Mouse (Mus musculus): ENCODE results near the gene Vsig8. TPM values are rescaled to one million over a fixed set of nuclear protein-coding genes. Genes with fewer than 3 reads are reported as not detected.

Gene Vsig8
- polyA plus RNA-seq, 1 experiment, result not detected

GRCm38 (mm10) chr1:172540283-172540820 is 15.4 kb upstream of the Vsig8 start:
- 49% methylated on average over 11 of the region's 11 CpGs for WGBS
- TF ChIP-seq CTCF (IDR thresholded peaks at IDR 0.05; ENCODE audit: insufficient read depth, low read depth, low read length) (no peak), POLR2A (IDR thresholded peaks at IDR 0.05; ENCODE audit: insufficient read depth, low read depth, low read length) (no peak)
- Histone ChIP-seq H3K4me1 (ENCODE audit: control insufficient read depth, insufficient read depth, low read length) (peaks cover 11% of the 10 kb centered on the region; the same call in 1 of the 2 replicates), H3K4me3 (ENCODE audit: insufficient read depth, low read depth, low read length) (no peak overlapping the region), H3K27ac (ENCODE audit: insufficient read depth, low read depth, low read length) (no peak overlapping the region)

GRCm38 (mm10) chr1:172546062-172546461 is 9.7 kb upstream of the Vsig8 start:
- 85% methylated on average over 4 of the region's 4 CpGs for WGBS
- Histone ChIP-seq H3K27ac (ENCODE audit: insufficient read depth, low read depth, low read length) (no peak overlapping the region), H3K4me3 (ENCODE audit: insufficient read depth, low read depth, low read length) (no peak overlapping the region), H3K4me1 (ENCODE audit: control insufficient read depth, insufficient read depth, low read length) (peaks cover 13% of the 10 kb centered on the region)
- TF ChIP-seq POLR2A (IDR thresholded peaks at IDR 0.05; ENCODE audit: insufficient read depth, low read depth, low read length) (no peak), CTCF (IDR thresholded peaks at IDR 0.05; ENCODE audit: insufficient read depth, low read depth, low read length) (no peak)

- no peak for TF ChIP-seq POLR2A (IDR thresholded peaks at IDR 0.05; ENCODE audit: insufficient read depth, low read depth, low read length)
- TF ChIP-seq CTCF (IDR thresholded peaks at IDR 0.05; ENCODE audit: insufficient read depth, low read depth, low read length), result no peak
Measured at GRCm38 (mm10) chr1:172548501-172548900, 7.2 kb upstream of the Vsig8 start.

GRCm38 (mm10) chr1:172549314-172549713 is 6.4 kb upstream of the Vsig8 start:
- Histone ChIP-seq H3K27ac (ENCODE audit: insufficient read depth, low read depth, low read length) (no peak overlapping the region), H3K4me3 (ENCODE audit: insufficient read depth, low read depth, low read length) (no peak overlapping the region), H3K4me1 (ENCODE audit: control insufficient read depth, insufficient read depth, low read length) (peaks cover 11% of the 10 kb centered on the region)
- WGBS, result 52% methylated on average over 2 of the region's 2 CpGs
- TF ChIP-seq POLR2A (IDR thresholded peaks at IDR 0.05; ENCODE audit: insufficient read depth, low read depth, low read length), result no peak

More at GRCm38 (mm10) chr1:172548501-172548900, 7.2 kb upstream of the Vsig8 start:
- Histone ChIP-seq H3K4me3 (ENCODE audit: insufficient read depth, low read depth, low read length) (no peak overlapping the region), H3K4me1 (ENCODE audit: control insufficient read depth, insufficient read depth, low read length) (peaks cover 11% of the 10 kb centered on the region), H3K27ac (ENCODE audit: insufficient read depth, low read depth, low read length) (no peak overlapping the region)
- 81% methylated on average over 7 of the region's 7 CpGs for WGBS

GRCm38 (mm10) chr1:172549717-172550116 is 6.0 kb upstream of the Vsig8 start:
- 28% methylated on average over 8 of the region's 8 CpGs for WGBS
- no peak overlapping the region for H3K27ac ChIP-seq (ENCODE audit: insufficient read depth, low read depth, low read length)
- TF ChIP-seq CTCF (IDR thresholded peaks at IDR 0.05; ENCODE audit: insufficient read depth, low read depth, low read length) (no peak), POLR2A (IDR thresholded peaks at IDR 0.05; ENCODE audit: insufficient read depth, low read depth, low read length) (no peak)

GRCm38 (mm10) chr1:172550551-172550951 is 5.2 kb upstream of the Vsig8 start:
- WGBS, result 15% methylated on average over 8 of the region's 8 CpGs
- H3K4me1 ChIP-seq (ENCODE audit: control insufficient read depth, insufficient read depth, low read length), result peaks cover 11% of the 10 kb centered on the region
- TF ChIP-seq CTCF (IDR thresholded peaks at IDR 0.05; ENCODE audit: insufficient read depth, low read depth, low read length) (no peak), POLR2A (IDR thresholded peaks at IDR 0.05; ENCODE audit: insufficient read depth, low read depth, low read length) (no peak)
- peak overlapping the region; percentile 24 for H3K4me3 ChIP-seq (ENCODE audit: insufficient read depth, low read depth, low read length)
- H3K27ac ChIP-seq (ENCODE audit: insufficient read depth, low read depth, low read length), result no peak overlapping the region

More at GRCm38 (mm10) chr1:172549717-172550116, 6.0 kb upstream of the Vsig8 start:
- Histone ChIP-seq H3K4me3 (ENCODE audit: insufficient read depth, low read depth, low read length) (0 out of 2 replicates have a peak overlapping the region, but pooled peaks have one; percentile 24), H3K4me1 (ENCODE audit: control insufficient read depth, insufficient read depth, low read length) (peaks cover 11% of the 10 kb centered on the region)

- no peak for TF ChIP-seq CTCF (IDR thresholded peaks at IDR 0.05; ENCODE audit: insufficient read depth, low read depth, low read length)
- no peak for TF ChIP-seq POLR2A (IDR thresholded peaks at IDR 0.05; ENCODE audit: insufficient read depth, low read depth, low read length)
- Histone ChIP-seq H3K27ac (ENCODE audit: insufficient read depth, low read depth, low read length) (no peak overlapping the region), H3K4me1 (ENCODE audit: control insufficient read depth, insufficient read depth, low read length) (peaks cover 11% of the 10 kb centered on the region), H3K4me3 (ENCODE audit: insufficient read depth, low read depth, low read length) (no peak overlapping the region)
- WGBS, result 64% methylated on average over 7 of the region's 7 CpGs
Measured at GRCm38 (mm10) chr1:172551009-172551408, 4.7 kb upstream of the Vsig8 start.

- 64% methylated on average over 1 of the region's 1 CpGs for whole genome bisulfite sequencing
- H3K4me3 ChIP-seq (ENCODE audit: insufficient read depth, low read depth, low read length), result no peak overlapping the region
- no peak overlapping the region for H3K27ac ChIP-seq (ENCODE audit: insufficient read depth, low read depth, low read length)
- peaks cover 11% of the 10 kb centered on the region for H3K4me1 ChIP-seq (ENCODE audit: control insufficient read depth, insufficient read depth, low read length)
- no peak for TF ChIP-seq POLR2A (IDR thresholded peaks at IDR 0.05; ENCODE audit: insufficient read depth, low read depth, low read length)
- TF ChIP-seq CTCF (IDR thresholded peaks at IDR 0.05; ENCODE audit: insufficient read depth, low read depth, low read length), result no peak
Measured at GRCm38 (mm10) chr1:172552623-172553022, 3.1 kb upstream of the Vsig8 start.

- under 1% methylated on average over 66 of the region's 66 CpGs for WGBS
- TF ChIP-seq CTCF (IDR thresholded peaks at IDR 0.05; ENCODE audit: insufficient read depth, low read depth, low read length), result no peak
- TF ChIP-seq POLR2A (IDR thresholded peaks at IDR 0.05; ENCODE audit: insufficient read depth, low read depth, low read length), result peak; percentile 38; the same call in 1 of the 2 replicates
- Histone ChIP-seq H3K4me1 (ENCODE audit: control insufficient read depth, insufficient read depth, low read length) (peaks cover 12% of the 10 kb centered on the region), H3K27ac (ENCODE audit: insufficient read depth, low read depth, low read length) (peak overlapping the region; percentile 6; the same call in 1 of the 2 replicates), H3K4me3 (ENCODE audit: insufficient read depth, low read depth, low read length) (peak overlapping the region; percentile 65)
Measured at GRCm38 (mm10) chr1:172562641-172563464, 7.1 kb downstream of the Vsig8 start.

Data from olfactory bulb, adult 2 months (tissue).